Mouse (Mus musculus) gastrocnemius, postnatal 4 days (tissue): ENCODE measurements around the gene Tmeff2. TPM values are rescaled to one million over a fixed set of nuclear protein-coding genes. Genes with fewer than 3 reads are reported as not detected.

Experiments used
- DNase-seq, 2 experiments: peaks; one replicate each; pipeline ENCODE4 v3.0.0; 2021 to 2022; ENCODE audit warnings: low spot score in 2 of 2, mixed read lengths in 2 of 2
- total RNA-seq, 2 experiments: library from RNA; stranded (reverse); gene quantifications; 2 replicates each; pipeline ENCODE4 v1.2.3; 2021

Gene Tmeff2
- total RNA-seq, 2 experiments from 2014 or later: 15.9 to 20.9 TPM

DNA sequence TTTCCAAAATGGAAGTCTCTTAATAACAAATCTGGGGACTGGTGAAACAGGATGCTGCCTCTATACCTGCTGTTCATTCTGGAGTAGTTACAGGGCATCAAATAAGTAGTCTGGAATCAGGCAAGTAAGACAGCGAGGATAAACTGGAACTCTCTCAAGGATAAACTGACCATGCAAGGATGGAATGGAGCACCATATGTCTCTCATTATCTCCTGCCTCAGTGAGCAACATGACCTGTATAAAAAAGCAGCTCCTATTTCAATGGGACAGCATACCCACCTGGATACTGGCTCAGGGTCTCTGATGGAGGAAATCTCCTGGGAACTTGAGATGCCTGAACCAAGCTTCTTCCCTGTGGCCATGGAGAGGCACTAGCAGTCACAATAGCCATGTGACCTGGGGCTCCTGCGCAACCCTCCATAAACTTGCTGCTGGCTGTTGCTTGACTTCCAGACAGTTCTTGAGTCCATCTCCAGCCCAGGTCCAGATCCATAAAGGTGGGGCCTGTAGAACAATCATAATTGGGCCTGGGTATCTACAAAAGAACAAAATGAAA lies 200.7 kb downstream of the Tmeff2 start:
- DNase-seq: no peak

GRCm38 (mm10) chr1:51104698-51105097 lies 204.3 kb downstream of the Tmeff2 start:
- no peak for DNase-seq

- no peak for DNase-seq
Measured at GRCm38 (mm10) chr1:51106401-51106920, 206.0 kb downstream of the Tmeff2 start.

DNA sequence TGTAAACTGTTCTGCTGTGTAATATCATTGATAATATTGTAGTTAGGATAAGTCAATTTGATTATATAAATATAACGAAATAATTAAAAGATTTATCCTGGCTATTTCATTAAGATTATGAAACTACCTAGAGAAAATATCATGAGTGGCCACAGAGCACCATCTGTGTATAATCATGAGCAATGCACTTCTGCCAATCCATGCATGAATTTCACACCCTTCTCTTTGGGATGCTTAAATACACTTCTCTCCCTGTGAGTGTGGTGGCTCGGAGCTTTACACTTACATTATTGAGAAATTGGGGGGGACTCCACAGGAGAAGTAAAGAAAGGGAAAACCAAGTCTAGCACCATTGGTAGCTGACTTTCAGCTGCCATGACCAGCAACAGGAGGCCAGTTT lies 206.9 kb downstream of the Tmeff2 start:
- no peak for DNase-seq

- DNase-seq: no peak
Measured at GRCm38 (mm10) chr1:51114721-51115120, 214.3 kb downstream of the Tmeff2 start.

DNA sequence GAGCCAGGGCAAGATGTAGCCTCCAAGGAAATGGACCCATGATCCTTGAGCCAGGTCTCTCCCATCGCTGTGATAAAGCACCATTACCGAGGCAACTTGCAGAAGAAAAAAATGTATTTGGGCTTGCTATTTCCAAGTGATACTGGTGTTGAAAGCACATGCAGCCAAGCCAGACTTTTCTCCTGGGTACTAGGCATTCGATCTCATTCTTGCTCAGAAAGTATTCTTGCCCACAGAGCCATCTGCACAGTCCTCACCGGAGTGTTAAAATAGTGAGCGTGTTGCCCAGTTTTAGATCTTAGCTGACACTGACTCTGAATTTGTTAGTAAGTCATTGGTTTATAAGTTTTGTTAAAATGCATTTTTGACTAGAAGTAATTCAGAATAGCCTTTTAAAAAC lies 215.3 kb downstream of the Tmeff2 start:
- DNase-seq: no peak

GRCm38 (mm10) chr1:51117830-51118229 lies 217.4 kb downstream of the Tmeff2 start:
- no peak for DNase-seq

DNA sequence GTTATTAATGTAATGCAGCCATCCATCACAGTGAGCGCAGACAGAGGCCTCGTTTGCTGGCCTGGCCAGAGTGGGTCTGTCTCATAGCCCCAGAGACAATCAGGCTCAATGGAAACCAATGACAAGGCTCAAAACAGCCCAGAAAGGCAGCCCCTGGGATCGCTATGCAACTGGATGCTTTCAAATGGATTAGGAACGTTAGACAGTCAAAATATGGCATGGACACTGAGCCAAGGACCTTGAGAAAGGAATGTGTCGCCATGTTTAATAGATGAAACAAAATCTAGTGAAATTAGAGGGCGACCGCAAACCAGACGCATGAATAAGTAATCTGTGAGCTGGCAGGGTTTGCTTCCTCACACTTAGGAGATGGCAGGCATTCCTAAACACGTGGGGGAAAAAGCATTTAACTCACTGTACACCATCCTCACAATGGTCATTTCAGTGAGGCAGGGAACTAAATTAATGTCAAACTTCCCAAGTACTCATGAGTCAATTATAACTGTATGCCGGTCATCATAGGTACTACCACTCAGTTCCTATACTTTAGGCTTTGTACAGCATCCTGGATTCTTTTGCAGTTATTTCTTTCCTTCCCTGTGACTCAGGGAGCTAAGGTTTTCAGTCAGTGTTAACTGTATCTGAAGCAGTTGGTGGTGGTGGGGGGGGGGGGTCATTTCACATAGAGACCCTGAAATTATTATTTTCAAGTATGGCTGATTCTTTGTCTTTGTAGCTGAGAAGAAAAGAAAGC lies 225.4 kb downstream of the Tmeff2 start:
- DNase-seq: no peak

- no peak for DNase-seq
Measured at GRCm38 (mm10) chr1:51126425-51126765, 225.9 kb downstream of the Tmeff2 start.

- no peak for DNase-seq
Measured at GRCm38 (mm10) chr1:51136792-51137191, 236.3 kb downstream of the Tmeff2 start.

- DNase-seq: no peak
Measured at GRCm38 (mm10) chr1:51139605-51140004, 239.2 kb downstream of the Tmeff2 start.

GRCm38 (mm10) chr1:51141381-51141780 lies 240.9 kb downstream of the Tmeff2 start:
- DNase-seq: no peak

- DNase-seq: no peak
Measured at GRCm38 (mm10) chr1:51142729-51143128, 242.3 kb downstream of the Tmeff2 start.

DNA sequence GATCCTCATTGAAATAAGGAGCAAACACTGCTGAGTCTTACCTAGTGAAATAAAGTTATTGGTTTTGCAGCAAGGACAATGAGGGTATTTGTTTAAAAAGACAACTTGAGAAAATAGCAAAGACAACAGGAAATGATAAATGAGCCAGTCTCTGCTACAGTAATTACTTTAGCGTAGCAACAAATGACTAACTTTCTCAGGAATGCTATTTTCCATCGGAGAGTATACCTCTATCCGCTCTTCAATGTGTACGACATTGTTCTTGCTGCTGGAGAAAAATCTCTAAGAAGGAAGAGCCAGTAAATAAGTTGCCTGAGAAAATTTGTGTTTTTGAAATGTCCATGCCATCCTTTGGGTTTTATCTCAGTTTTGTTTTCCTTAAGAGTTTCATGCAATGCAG lies 245.2 kb downstream of the Tmeff2 start:
- no peak for DNase-seq

- no peak for DNase-seq
Measured at GRCm38 (mm10) chr1:51148481-51149137, 248.2 kb downstream of the Tmeff2 start.

- DNase-seq: no peak
Measured at GRCm38 (mm10) chr1:51149488-51149887, 249.0 kb downstream of the Tmeff2 start.

- no peak for DNase-seq
Measured at GRCm38 (mm10) chr1:51149890-51150289, 249.4 kb downstream of the Tmeff2 start.

DNA sequence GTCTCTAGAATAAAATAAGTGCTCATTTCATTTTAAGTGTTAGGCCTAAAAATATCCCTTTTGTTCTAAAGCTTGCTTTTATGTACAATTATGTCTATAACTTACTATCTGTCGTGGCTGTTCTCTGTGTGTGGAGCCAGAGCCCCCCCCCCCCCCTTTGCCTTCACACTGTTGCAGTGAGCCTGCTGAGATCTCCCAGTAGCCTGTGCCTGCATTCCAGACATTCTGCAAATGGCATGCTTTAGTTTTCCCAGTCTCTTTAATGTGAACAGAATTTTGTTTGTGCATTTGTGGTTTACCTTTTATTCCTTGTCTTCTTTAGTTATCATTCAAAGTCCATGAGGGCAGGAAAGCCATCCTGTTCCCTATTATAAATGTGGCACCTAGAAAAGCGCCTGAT lies 251.6 kb downstream of the Tmeff2 start:
- DNase-seq: no peak

DNA sequence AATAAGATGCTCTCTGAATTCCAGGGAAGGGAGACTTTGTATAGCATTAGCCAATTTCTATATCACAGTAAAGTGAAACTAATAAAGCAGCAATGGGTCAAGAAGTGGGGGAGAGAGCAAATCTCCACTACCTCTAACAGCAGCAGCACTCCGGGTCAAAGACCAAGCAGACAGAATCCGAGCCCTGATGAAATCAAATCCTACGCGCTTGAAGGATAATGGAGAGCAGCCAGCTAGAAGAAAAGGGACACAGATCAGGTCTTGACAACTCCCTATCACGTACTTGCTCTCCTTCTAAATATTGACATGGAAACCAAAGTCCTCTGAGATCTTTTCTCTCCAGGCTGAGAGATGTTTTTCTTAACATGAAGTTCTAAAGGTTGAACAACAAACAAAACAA lies 252.4 kb downstream of the Tmeff2 start:
- DNase-seq: no peak

GRCm38 (mm10) chr1:51184276-51184675 lies 283.8 kb downstream of the Tmeff2 start:
- no peak for DNase-seq

GRCm38 (mm10) chr1:51189008-51189407 lies 288.6 kb downstream of the Tmeff2 start:
- no peak for DNase-seq

DNA sequence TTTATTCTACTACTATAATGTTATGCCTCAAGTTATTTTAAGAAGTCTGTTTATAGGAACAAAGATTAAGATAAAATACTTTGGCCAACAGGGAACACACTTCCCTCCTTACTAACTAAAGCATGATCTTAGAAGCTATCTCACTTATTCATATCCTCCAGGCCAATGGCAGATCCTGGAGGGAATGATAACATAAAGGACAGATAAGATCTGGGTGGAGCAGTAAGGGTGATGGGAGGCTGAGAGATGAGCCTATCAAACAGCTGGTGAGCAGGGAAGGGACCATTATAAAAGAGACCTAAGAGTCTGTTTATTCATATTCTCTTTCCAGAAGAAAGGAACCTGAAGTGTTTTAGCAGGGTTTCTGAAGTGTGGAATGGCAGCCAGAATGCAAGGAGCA lies 290.8 kb downstream of the Tmeff2 start:
- no peak for DNase-seq
